Mouse (Mus musculus): ENCODE data around the gene Nrarp. TPM values are rescaled to one million over a fixed set of nuclear protein-coding genes. Genes with fewer than 3 reads are reported as not detected.

The Nrarp gene
- polyA plus RNA-seq, 1 experiment from 2014 or later = 63.9 TPM

GRCm38 (mm10) chr2:25185625-25186574, 5.3 kb downstream of the Nrarp start:
- H3K4me1 ChIP-seq (ENCODE audit: control insufficient read depth, insufficient read depth, low read length) = peaks cover 38% of the 10 kb centered on the region
- H3K9ac ChIP-seq (ENCODE audit: low read length) = peak overlapping the region; percentile 82
- under 1% methylated on average over 60 of the region's 64 CpGs for WGBS

GRCm38 (mm10) chr2:25186575-25186930, 6.0 kb downstream of the Nrarp start:
- ATAC-seq (ENCODE audit: low FRiP score) (no peak), DNase-seq (ENCODE audit: low spot score, missing footprints) (no peak)
- Histone ChIP-seq H3K27me3 (ENCODE audit: control insufficient read depth, insufficient read depth, low read length) (no peaks in the 10 kb centered on the region), H3K4me3 (ENCODE audit: low read depth, low read length) (peak overlapping the region; percentile 42), H3K27ac (ENCODE audit: low read depth, low read length) (peak overlapping the region; percentile 98), H3K36me3 (ENCODE audit: control insufficient read depth, insufficient read depth, low read length) (peaks cover 6% of the 10 kb centered on the region; the same call in 1 of the 2 replicates), H3K9ac (ENCODE audit: low read length) (peak overlapping the region; percentile 82), H3K9me3 (ENCODE audit: control insufficient read depth, low read length) (no peaks in the 10 kb centered on the region), H3K4me2 (peak overlapping the region; percentile 70), H3K4me1 (ENCODE audit: control insufficient read depth, insufficient read depth, low read length) (peaks cover 38% of the 10 kb centered on the region)
- 26% methylated on average over 5 of the region's 5 CpGs for WGBS

More at GRCm38 (mm10) chr2:25185625-25186574, 5.3 kb downstream of the Nrarp start:
- peak overlapping the region; percentile 42 for H3K4me3 ChIP-seq (ENCODE audit: low read depth, low read length)
- H3K36me3 ChIP-seq (ENCODE audit: control insufficient read depth, insufficient read depth, low read length) = peaks cover 6% of the 10 kb centered on the region; the same call in 1 of the 2 replicates
- H3K27ac ChIP-seq (ENCODE audit: low read depth, low read length) = peak overlapping the region; percentile 98
- ATAC-seq (ENCODE audit: low FRiP score) (peak; percentile 87), DNase-seq (ENCODE audit: low spot score, missing footprints) (peak; percentile 99)
- peak overlapping the region; percentile 70 for H3K4me2 ChIP-seq
- H3K9me3 ChIP-seq (ENCODE audit: control insufficient read depth, low read length) = no peaks in the 10 kb centered on the region
- no peaks in the 10 kb centered on the region for H3K27me3 ChIP-seq (ENCODE audit: control insufficient read depth, insufficient read depth, low read length)

GRCm38 (mm10) chr2:25187841-25188240, 7.3 kb downstream of the Nrarp start:
- peaks cover 34% of the 10 kb centered on the region for H3K4me1 ChIP-seq (ENCODE audit: control insufficient read depth, insufficient read depth, low read length)
- H3K27ac ChIP-seq (ENCODE audit: low read depth, low read length) = no peak overlapping the region
- WGBS = 85% methylated on average over 6 of the region's 6 CpGs
- no peak overlapping the region for H3K4me2 ChIP-seq
- no peak overlapping the region for H3K4me3 ChIP-seq (ENCODE audit: low read depth, low read length)
- no peak overlapping the region for H3K9ac ChIP-seq (ENCODE audit: low read length)
- H3K36me3 ChIP-seq (ENCODE audit: control insufficient read depth, insufficient read depth, low read length) = peaks cover 6% of the 10 kb centered on the region; the same call in 1 of the 2 replicates
- DNase-seq (ENCODE audit: low spot score, missing footprints) (peak; percentile 68), ATAC-seq (ENCODE audit: low FRiP score) (no peak)
- no peaks in the 10 kb centered on the region for H3K9me3 ChIP-seq (ENCODE audit: control insufficient read depth, low read length)
- no peaks in the 10 kb centered on the region for H3K27me3 ChIP-seq (ENCODE audit: control insufficient read depth, insufficient read depth, low read length)

- Histone ChIP-seq H3K36me3 (ENCODE audit: control insufficient read depth, insufficient read depth, low read length) (no peaks in the 10 kb centered on the region), H3K27me3 (ENCODE audit: control insufficient read depth, insufficient read depth, low read length) (peaks cover 29% of the 10 kb centered on the region), H3K4me2 (no peak overlapping the region), H3K9me3 (ENCODE audit: control insufficient read depth, low read length) (no peaks in the 10 kb centered on the region), H3K4me3 (ENCODE audit: low read depth, low read length) (no peak overlapping the region), H3K27ac (ENCODE audit: low read depth, low read length) (no peak overlapping the region), H3K9ac (ENCODE audit: low read length) (peak overlapping the region; percentile 27; the same call in 1 of the 2 replicates), H3K4me1 (ENCODE audit: control insufficient read depth, insufficient read depth, low read length) (peaks cover 5% of the 10 kb centered on the region; the same call in 1 of the 2 replicates)
- 6% methylated on average over 6 of the region's 6 CpGs for WGBS
- peak; percentile 99 for DNase-seq (ENCODE audit: low spot score, missing footprints)
- ATAC-seq (ENCODE audit: low FRiP score) = peak; percentile 82
These were observed 12.8 kb downstream of the Nrarp start for GRCm38 (mm10) chr2:25193330-25193770.

- H3K27me3 ChIP-seq (ENCODE audit: control insufficient read depth, insufficient read depth, low read length) = peaks cover 29% of the 10 kb centered on the region
- no peak for ATAC-seq (ENCODE audit: low FRiP score)
These were observed 13.4 kb downstream of the Nrarp start for GRCm38 (mm10) chr2:25194006-25194405.

GRCm38 (mm10) chr2:25194486-25195171, 14.1 kb downstream of the Nrarp start:
- DNase-seq (ENCODE audit: low spot score, missing footprints) (peak; percentile 66), ATAC-seq (ENCODE audit: low FRiP score) (no peak)
- H3K36me3 ChIP-seq (ENCODE audit: control insufficient read depth, insufficient read depth, low read length) = no peaks in the 10 kb centered on the region; the same call in 1 of the 2 replicates
- no peak overlapping the region for H3K27ac ChIP-seq (ENCODE audit: low read depth, low read length)
- H3K4me2 ChIP-seq = no peak overlapping the region
- peaks cover 29% of the 10 kb centered on the region for H3K27me3 ChIP-seq (ENCODE audit: control insufficient read depth, insufficient read depth, low read length)
- H3K4me3 ChIP-seq (ENCODE audit: low read depth, low read length) = no peak overlapping the region
- WGBS = 88% methylated on average over 17 of the region's 17 CpGs
- no peak overlapping the region for H3K9ac ChIP-seq (ENCODE audit: low read length)
- H3K4me1 ChIP-seq (ENCODE audit: control insufficient read depth, insufficient read depth, low read length) = peaks cover 5% of the 10 kb centered on the region; the same call in 1 of the 2 replicates
- no peaks in the 10 kb centered on the region for H3K9me3 ChIP-seq (ENCODE audit: control insufficient read depth, low read length)

More at GRCm38 (mm10) chr2:25194006-25194405, 13.4 kb downstream of the Nrarp start:
- peaks cover 5% of the 10 kb centered on the region; the same call in 1 of the 2 replicates for H3K4me1 ChIP-seq (ENCODE audit: control insufficient read depth, insufficient read depth, low read length)
- no peak overlapping the region for H3K4me2 ChIP-seq
- no peak overlapping the region for H3K9ac ChIP-seq (ENCODE audit: low read length)
- no peaks in the 10 kb centered on the region for H3K9me3 ChIP-seq (ENCODE audit: control insufficient read depth, low read length)
- H3K36me3 ChIP-seq (ENCODE audit: control insufficient read depth, insufficient read depth, low read length) = no peaks in the 10 kb centered on the region; the same call in 1 of the 2 replicates
- 76% methylated on average over 5 of the region's 5 CpGs for WGBS
- no peak for DNase-seq (ENCODE audit: low spot score, missing footprints)
- H3K4me3 ChIP-seq (ENCODE audit: low read depth, low read length) = no peak overlapping the region
- no peak overlapping the region for H3K27ac ChIP-seq (ENCODE audit: low read depth, low read length)

GRCm38 (mm10) chr2:25195211-25196156, 14.9 kb downstream of the Nrarp start:
- WGBS = 20% methylated on average over 55 of the region's 55 CpGs
- Histone ChIP-seq H3K36me3 (ENCODE audit: control insufficient read depth, insufficient read depth, low read length) (peaks cover 8% of the 10 kb centered on the region), H3K4me1 (ENCODE audit: control insufficient read depth, insufficient read depth, low read length) (peaks cover 5% of the 10 kb centered on the region; the same call in 1 of the 2 replicates), H3K27ac (ENCODE audit: low read depth, low read length) (no peak overlapping the region), H3K27me3 (ENCODE audit: control insufficient read depth, insufficient read depth, low read length) (peaks cover 29% of the 10 kb centered on the region), H3K4me2 (peak overlapping the region; percentile 7; the same call in 1 of the 2 replicates), H3K9ac (ENCODE audit: low read length) (no peak overlapping the region), H3K9me3 (ENCODE audit: control insufficient read depth, low read length) (no peaks in the 10 kb centered on the region), H3K4me3 (ENCODE audit: low read depth, low read length) (peak overlapping the region; percentile 9)
- ATAC-seq (ENCODE audit: low FRiP score) (no peak), DNase-seq (ENCODE audit: low spot score, missing footprints) (peak; percentile 85)
